Mouse (Mus musculus) bone marrow, adult 2 months (tissue): ENCODE measurements around the gene Tomm40l.

Experiments used
- CTCF ChIP-seq: fragments of 200-500 bp; IDR thresholded peaks from 2 replicates; pipeline ENCODE4 v1.5.1; 2011; ENCODE audit warnings: low read length, control low read depth; ENCODE audit not compliant: control insufficient read depth, insufficient read depth
- POLR2A ChIP-seq: fragments of 200-500 bp; IDR thresholded peaks from 2 replicates; pipeline ENCODE4 v1.6.1; 2011; ENCODE audit warnings: low read depth, mild to moderate bottlenecking, control low read depth, low read length, borderline replicate concordance; ENCODE audit not compliant: control insufficient read depth

GRCm38 (mm10) chr1:171249913-171250600, 27.7 kb upstream of the Tomm40l start, which contains the start of gene Adamts4:
- TF ChIP-seq CTCF (no peak), POLR2A (no peak)
